Mouse (Mus musculus) ES-Bruce4 (cell line): ENCODE results near the gene Zdhhc8.

Experiments
- CTCF ChIP-seq: IDR thresholded peaks from one replicate; pipeline ENCODE4 v1.8.1; 2011; ENCODE audit warnings: low read depth, low read length
- EP300 ChIP-seq: IDR thresholded peaks from 2 replicates; pipeline ENCODE4 v1.6.1; 2011; ENCODE audit warnings: low read depth, low read length; ENCODE audit not compliant: insufficient read depth
- POLR2A ChIP-seq: IDR thresholded peaks from one replicate; pipeline ENCODE4 v1.8.1; 2011; ENCODE audit warnings: low read length; ENCODE audit not compliant: insufficient read depth

GRCm38 (mm10) chr16:18202061-18202460 lies 32.9 kb downstream of the Zdhhc8 start:
- TF ChIP-seq CTCF, result no peak
- no peak for TF ChIP-seq POLR2A
- no peak for TF ChIP-seq EP300
